Mouse (Mus musculus) neural tube, embryonic 13.5 days (tissue): ENCODE data around the gene Ephb1. TPM values are rescaled to one million over a fixed set of nuclear protein-coding genes. Genes with fewer than 3 reads are reported as not detected.

Experiments
- ATAC-seq: fragments of 200-750 bp; cut with Nextera tagmentation; 2 replicates; pipeline ENCODE4 v1.8.0; 2017; ENCODE audit warnings: low read depth, mild to moderate bottlenecking, moderate TSS enrichment, moderate library complexity
- H3K27ac ChIP-seq: fragments of 300-500 bp; sonication (generic); replicated peaks from 2 replicates; pipeline ENCODE4 v1.5.1; 2015; ENCODE audit warnings: moderate library complexity, mild to moderate bottlenecking, inconsistent platforms
- H3K27me3 ChIP-seq: fragments of 300-500 bp; sonication (generic); 2 replicates; pipeline ENCODE4 v1.6.1; 2015; ENCODE audit warnings: mild to moderate bottlenecking, inconsistent platforms
- H3K36me3 ChIP-seq: fragments of 300-500 bp; sonication (generic); 2 replicates; pipeline ENCODE4 v1.6.1; 2015; ENCODE audit warnings: mild to moderate bottlenecking, inconsistent platforms
- H3K4me1 ChIP-seq: fragments of 300-500 bp; sonication (generic); replicated peaks from 2 replicates; pipeline ENCODE4 v1.6.1; 2015; ENCODE audit warnings: inconsistent platforms
- H3K4me2 ChIP-seq: fragments of 300-500 bp; sonication (generic); 2 replicates; pipeline ENCODE4 v1.6.1; 2015; ENCODE audit warnings: inconsistent platforms, mild to moderate bottlenecking, moderate library complexity
- H3K4me3 ChIP-seq: fragments of 300-500 bp; sonication (generic); 2 replicates; pipeline ENCODE4 v1.5.1; 2015; ENCODE audit warnings: mild to moderate bottlenecking, inconsistent platforms
- H3K9ac ChIP-seq: fragments of 300-500 bp; sonication (generic); 2 replicates; pipeline ENCODE4 v1.6.1; 2015; ENCODE audit warnings: moderate library complexity, mild to moderate bottlenecking, inconsistent platforms
- H3K9me3 ChIP-seq: fragments of 300-500 bp; sonication (generic); 2 replicates; pipeline ENCODE4 v1.6.1; 2016; ENCODE audit warnings: inconsistent platforms
- whole genome bisulfite sequencing: fragments of 180-500 bp; shearing (Covaris S2); methylation state at CpG from one replicate; pipeline ENCODE4 v1.1.7; 2015; 5-methylcytosine and 5-hydroxymethylcytosine counted together
- polyA plus RNA-seq: library from polyadenylated mRNA; unstranded; fragments of >200 nt; fragmentation: Nextera tagmentation; extraction: Ambion mirVana; gene quantifications from 2 replicates; pipeline ENCODE4 v1.2.1, GENCODE M21; 2015

Gene Ephb1
- polyA plus RNA-seq, 1 experiment from 2014 or later, result 33.6 TPM

DNA sequence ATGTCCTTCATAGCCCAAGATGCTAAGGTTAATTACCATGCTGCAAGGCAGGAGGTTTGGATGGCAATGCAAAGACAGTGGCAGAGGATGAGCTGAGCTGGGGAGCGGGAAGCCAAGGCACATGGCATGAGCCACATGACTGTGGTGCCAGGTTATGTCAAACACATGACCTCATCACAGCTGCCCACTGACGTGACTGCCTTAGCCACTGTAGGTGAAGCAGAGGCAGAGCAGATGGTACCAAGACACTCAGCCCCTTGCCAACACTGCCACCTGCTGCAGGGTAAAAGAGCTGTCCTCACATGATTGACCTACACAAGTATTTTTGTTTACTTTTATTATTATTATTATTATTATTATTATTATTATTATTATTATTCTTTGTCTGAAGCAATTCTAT is 348.0 kb downstream of the Ephb1 start:
- no peak overlapping the region for H3K4me2 ChIP-seq

DNA sequence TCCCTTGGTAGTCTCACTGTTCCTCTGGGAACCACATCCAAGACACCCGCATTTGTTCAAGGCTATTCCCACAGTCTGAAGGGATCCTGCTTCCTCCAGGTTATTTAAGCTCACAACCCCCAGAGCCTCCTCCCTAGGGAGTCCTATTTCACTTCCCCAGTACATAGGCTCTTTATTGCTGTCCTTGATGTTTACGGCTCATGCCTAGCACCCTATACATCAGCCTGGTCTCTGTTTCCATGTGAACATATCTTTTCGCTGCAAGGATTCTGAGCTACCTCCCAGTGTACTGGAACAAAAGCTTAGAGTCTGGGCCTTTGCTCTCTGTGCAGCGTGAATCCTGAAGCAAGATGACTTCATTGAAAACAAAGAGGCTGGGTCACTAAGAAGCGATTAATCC is 351.6 kb downstream of the Ephb1 start:
- ATAC-seq, result peak; percentile 36; the same call in 1 of the 2 replicates
- Histone ChIP-seq H3K4me3 (no peak overlapping the region), H3K9ac (no peak overlapping the region), H3K27ac (no peak overlapping the region), H3K27me3 (no peaks in the 10 kb centered on the region), H3K9me3 (no peaks in the 10 kb centered on the region), H3K4me2 (no peak overlapping the region), H3K4me1 (peaks cover 13% of the 10 kb centered on the region), H3K36me3 (peaks cover 8% of the 10 kb centered on the region; the same call in 1 of the 2 replicates)
- WGBS, result 24% methylated on average over 5 of the region's 5 CpGs

More for the DNA sequence above, 348.0 kb downstream of the Ephb1 start:
- no peak overlapping the region for H3K9ac ChIP-seq
- no peaks in the 10 kb centered on the region for H3K36me3 ChIP-seq
- H3K27ac ChIP-seq, result no peak overlapping the region
- no peaks in the 10 kb centered on the region for H3K27me3 ChIP-seq
- WGBS, result 49% methylated on average over 2 of the region's 2 CpGs
- ATAC-seq, result 0 out of 2 replicates have a peak, but pooled peaks have one; percentile 19
- H3K9me3 ChIP-seq, result no peaks in the 10 kb centered on the region
- H3K4me1 ChIP-seq, result peaks cover 13% of the 10 kb centered on the region
- H3K4me3 ChIP-seq, result no peak overlapping the region

DNA sequence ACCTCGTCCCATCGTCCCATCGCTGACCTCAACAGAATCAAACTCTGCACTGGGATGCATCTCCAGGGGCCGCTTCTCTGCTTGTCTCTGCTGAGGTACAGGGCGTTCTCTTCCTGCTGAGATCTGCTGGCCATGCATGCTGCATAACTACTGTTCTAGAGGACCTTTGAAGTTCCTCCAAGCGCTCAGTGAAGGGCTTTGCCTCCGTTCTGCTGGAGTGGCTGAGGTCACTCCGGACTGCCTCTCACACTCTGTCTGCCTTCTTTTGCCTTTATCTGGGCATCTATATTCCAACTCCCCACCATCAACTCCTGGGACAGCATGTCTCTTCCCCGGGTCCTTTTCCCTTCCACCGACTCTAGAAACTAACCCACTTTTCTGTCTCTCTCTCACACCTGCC is 352.3 kb downstream of the Ephb1 start:
- ATAC-seq, result no peak
- Histone ChIP-seq H3K4me3 (no peak overlapping the region), H3K4me2 (no peak overlapping the region), H3K36me3 (peaks cover 8% of the 10 kb centered on the region; the same call in 1 of the 2 replicates), H3K27me3 (no peaks in the 10 kb centered on the region), H3K27ac (no peak overlapping the region), H3K4me1 (peaks cover 13% of the 10 kb centered on the region), H3K9ac (no peak overlapping the region), H3K9me3 (no peaks in the 10 kb centered on the region)
- WGBS, result 93% methylated on average over 10 of the region's 10 CpGs

DNA sequence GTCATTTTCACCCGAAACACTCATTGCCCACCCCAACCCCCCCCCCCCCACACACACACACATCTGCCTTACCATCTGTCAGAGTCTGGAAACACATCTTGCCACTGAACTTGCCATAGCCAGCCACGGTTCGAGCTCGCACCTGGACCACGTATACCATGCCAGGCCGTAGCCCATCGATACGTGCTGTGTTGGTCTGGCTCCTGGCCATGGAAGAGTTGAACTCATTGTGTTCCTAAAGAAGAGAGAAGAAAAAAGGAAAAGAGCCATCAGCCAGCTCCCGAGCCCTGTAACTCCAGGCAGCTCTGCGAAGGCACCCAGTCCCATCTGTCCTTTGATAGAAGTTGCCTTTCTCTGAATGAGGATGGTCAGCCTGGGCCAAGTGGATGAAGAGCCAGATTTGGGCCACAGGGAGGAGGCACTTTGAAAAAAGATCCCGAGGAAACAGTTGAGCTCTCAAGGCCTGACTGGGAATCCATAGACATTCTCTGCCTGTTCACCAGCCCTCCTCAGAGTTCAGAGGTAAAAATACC is 352.8 kb downstream of the Ephb1 start:
- WGBS, result 85% methylated on average over 11 of the region's 11 CpGs
- Histone ChIP-seq H3K27me3 (no peaks in the 10 kb centered on the region), H3K9ac (no peak overlapping the region), H3K4me2 (no peak overlapping the region), H3K9me3 (no peaks in the 10 kb centered on the region), H3K4me3 (no peak overlapping the region), H3K4me1 (peaks cover 13% of the 10 kb centered on the region), H3K27ac (no peak overlapping the region), H3K36me3 (peaks cover 8% of the 10 kb centered on the region; the same call in 1 of the 2 replicates)
- ATAC-seq, result no peak

DNA sequence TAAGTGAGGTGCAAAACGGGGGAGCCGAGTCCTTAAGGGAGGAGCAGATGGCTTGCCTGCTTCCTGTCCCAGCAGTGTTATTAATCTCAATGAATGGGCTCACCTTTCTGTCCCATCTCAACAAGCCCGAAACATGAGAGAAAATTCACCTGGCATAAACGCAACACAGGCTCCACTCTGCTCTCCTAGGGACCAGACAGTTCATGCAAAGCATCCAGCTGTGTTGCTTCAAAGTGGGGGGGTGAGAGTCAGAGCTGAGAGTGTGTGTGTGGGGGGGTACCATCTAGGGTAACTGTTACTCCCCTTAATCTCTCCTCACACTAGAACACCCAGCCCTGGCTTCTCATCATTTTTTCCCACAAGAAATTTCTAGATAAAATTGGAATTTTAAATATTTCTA is 354.8 kb downstream of the Ephb1 start:
- H3K4me2 ChIP-seq, result no peak overlapping the region
- WGBS, result 50% methylated on average over 4 of the region's 4 CpGs
- H3K27ac ChIP-seq, result no peak overlapping the region
- H3K36me3 ChIP-seq, result peaks cover 8% of the 10 kb centered on the region; the same call in 1 of the 2 replicates
- H3K27me3 ChIP-seq, result no peaks in the 10 kb centered on the region
- H3K4me1 ChIP-seq, result peaks cover 7% of the 10 kb centered on the region
- H3K4me3 ChIP-seq, result no peak overlapping the region
- no peak for ATAC-seq
- H3K9me3 ChIP-seq, result no peaks in the 10 kb centered on the region
- no peak overlapping the region for H3K9ac ChIP-seq

DNA sequence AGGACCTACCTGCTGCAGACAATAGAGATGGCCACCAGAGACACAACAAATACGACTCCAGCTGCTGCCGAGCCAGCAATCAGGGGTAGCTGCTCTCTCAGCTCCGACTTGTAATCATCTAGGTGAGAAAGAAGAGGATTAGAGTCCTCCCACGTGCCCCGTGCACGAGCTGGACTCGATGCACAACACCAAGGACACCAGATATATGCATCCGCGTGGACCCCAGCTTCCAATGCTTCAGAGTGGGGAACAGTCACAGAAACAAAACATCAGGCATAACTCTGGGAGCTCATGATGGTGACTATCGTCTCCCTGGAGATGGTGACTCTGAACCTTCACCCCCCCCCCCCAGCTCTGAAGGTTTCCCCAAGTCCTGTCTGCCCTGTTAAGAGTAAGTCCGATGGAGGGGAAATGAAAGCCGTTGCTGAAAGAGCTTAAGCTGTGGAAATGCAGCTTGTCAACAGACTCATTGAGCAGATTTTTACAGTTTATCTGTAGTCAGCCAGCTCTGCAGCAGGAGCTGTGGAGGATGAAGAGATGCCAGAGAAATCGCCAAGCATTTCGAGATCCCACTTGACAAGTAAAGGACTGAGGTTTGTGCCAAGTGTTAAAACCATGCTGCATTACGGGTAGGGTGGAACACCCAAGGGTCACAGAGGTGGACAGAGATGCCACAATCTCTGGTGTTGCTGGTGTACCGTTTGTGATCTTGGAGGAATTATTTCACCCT is 357.6 kb downstream of the Ephb1 start:
- WGBS, result 78% methylated on average over 16 of the region's 16 CpGs
- Histone ChIP-seq H3K9ac (no peak overlapping the region), H3K4me3 (no peak overlapping the region), H3K4me2 (no peak overlapping the region), H3K36me3 (peaks cover 8% of the 10 kb centered on the region; the same call in 1 of the 2 replicates), H3K4me1 (no peaks in the 10 kb centered on the region), H3K27ac (no peak overlapping the region), H3K27me3 (no peaks in the 10 kb centered on the region), H3K9me3 (no peaks in the 10 kb centered on the region)
- ATAC-seq, result no peak

DNA sequence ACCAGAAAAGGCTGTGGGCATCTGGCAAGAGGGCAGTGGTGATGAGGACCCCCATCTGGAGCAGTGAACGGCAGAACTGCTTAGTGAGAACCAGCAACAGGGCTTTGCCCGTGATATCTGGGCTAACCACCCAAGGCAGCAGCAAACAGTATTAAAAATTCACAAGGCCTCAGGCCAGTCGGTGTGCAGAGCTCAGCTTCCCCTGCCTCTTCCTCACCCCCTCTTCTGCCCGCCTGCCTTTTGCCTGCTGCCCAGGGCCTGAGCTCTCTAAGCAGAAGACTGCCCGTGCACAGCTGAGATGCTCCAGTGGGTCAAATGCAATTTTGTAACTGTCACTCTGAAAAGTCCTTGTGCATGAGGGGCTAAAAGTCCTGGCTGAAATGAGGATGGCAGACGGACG is 358.3 kb downstream of the Ephb1 start:
- WGBS, result 80% methylated on average over 7 of the region's 7 CpGs
- Histone ChIP-seq H3K4me1 (no peaks in the 10 kb centered on the region), H3K27me3 (no peaks in the 10 kb centered on the region), H3K4me3 (no peak overlapping the region), H3K4me2 (no peak overlapping the region), H3K27ac (no peak overlapping the region), H3K36me3 (peaks cover 14% of the 10 kb centered on the region), H3K9ac (no peak overlapping the region), H3K9me3 (no peaks in the 10 kb centered on the region)
- no peak for ATAC-seq

DNA sequence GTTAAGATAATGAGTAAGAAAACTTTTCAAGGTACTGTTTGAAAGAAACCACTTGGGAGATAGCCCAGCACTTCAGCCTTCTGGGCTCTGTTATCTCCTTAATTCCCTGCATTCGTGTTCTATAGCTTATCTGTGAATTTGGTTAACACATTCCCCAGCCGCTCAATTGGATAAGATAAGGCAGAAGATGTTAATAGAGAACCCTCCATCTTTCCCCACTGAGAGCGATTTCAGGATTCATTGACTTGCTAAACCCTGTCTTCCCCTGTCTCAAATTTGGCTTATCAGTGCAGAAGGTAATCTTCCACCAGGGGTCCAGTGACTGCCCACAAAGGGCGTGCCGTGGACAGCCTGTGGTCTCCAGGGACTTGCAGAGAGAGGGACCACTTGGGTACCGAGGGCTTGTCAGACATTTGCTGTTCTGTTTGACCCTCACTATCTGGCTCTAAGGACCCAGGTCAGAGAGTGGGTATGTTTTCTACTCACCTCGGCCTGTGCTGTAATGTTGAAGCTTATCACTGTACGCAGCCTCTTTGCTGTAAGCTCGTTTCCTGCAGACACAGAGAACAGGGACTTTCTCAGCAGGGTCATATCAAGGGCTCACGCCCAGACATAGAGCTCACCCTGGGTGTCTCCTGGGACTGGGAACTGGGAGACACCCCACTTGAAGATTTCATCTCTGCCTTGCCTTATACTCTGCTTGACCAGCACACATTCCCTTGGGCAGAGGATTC is 358.9 kb downstream of the Ephb1 start:
- no peaks in the 10 kb centered on the region for H3K27me3 ChIP-seq
- no peaks in the 10 kb centered on the region for H3K4me1 ChIP-seq
- no peak overlapping the region for H3K9ac ChIP-seq
- H3K9me3 ChIP-seq, result no peaks in the 10 kb centered on the region
- no peak for ATAC-seq
- H3K4me3 ChIP-seq, result no peak overlapping the region
- WGBS, result 87% methylated on average over 10 of the region's 10 CpGs
- H3K27ac ChIP-seq, result no peak overlapping the region
- H3K36me3 ChIP-seq, result peaks cover 10% of the 10 kb centered on the region; the same call in 1 of the 2 replicates
- no peak overlapping the region for H3K4me2 ChIP-seq

DNA sequence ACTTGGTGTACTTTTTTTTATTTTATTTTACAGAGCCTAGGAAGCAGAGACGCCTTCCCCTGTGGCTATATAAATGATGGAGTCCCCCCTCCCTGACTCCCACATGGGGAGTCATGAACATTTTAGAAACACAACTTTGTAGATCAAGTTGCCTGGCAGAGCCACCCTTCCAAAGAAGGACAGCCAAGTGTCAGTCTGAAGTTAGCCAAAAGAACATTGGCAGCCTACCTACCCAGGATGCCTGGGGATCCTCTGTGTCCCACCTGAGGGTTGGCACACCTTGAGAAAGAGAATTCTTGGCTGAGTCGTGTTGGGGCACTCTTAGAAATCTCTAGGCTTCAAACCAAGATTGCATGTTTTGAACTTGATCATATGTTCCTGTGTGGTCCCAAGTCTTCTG is 360.4 kb downstream of the Ephb1 start:
- Histone ChIP-seq H3K36me3 (peaks cover 7% of the 10 kb centered on the region; the same call in 1 of the 2 replicates), H3K4me3 (no peak overlapping the region), H3K9me3 (no peaks in the 10 kb centered on the region), H3K27me3 (no peaks in the 10 kb centered on the region), H3K27ac (no peak overlapping the region), H3K4me2 (no peak overlapping the region), H3K4me1 (peaks cover 4% of the 10 kb centered on the region; the same call in 1 of the 2 replicates), H3K9ac (no peak overlapping the region)
- ATAC-seq, result no peak
- WGBS, result 90% methylated on average over 2 of the region's 2 CpGs

DNA sequence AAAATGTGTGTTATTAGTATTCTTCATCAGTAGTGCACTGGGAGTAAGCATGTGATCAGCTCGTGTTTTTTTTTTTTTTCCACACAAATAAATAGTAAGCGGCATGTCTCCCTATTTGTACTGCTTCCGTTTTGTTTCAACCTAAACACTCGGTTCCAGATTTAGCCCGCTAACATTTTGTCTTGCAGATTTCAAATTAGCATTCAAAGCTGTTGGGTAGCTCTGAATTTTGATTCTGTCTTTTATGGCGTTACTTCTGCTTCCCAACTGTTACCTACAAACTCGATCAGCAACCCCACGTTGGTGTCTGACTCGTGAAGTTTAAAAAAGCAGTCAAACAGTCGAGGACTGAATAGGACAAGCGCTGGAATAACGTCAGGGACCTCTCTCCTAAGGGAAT is 363.7 kb downstream of the Ephb1 start:
- Histone ChIP-seq H3K9me3 (no peaks in the 10 kb centered on the region), H3K4me1 (peaks cover 20% of the 10 kb centered on the region), H3K27me3 (no peaks in the 10 kb centered on the region), H3K4me2 (no peak overlapping the region), H3K27ac (no peak overlapping the region), H3K9ac (no peak overlapping the region), H3K36me3 (peaks cover 7% of the 10 kb centered on the region; the same call in 1 of the 2 replicates), H3K4me3 (no peak overlapping the region)
- no peak for ATAC-seq
- 79% methylated on average over 12 of the region's 12 CpGs for WGBS

DNA sequence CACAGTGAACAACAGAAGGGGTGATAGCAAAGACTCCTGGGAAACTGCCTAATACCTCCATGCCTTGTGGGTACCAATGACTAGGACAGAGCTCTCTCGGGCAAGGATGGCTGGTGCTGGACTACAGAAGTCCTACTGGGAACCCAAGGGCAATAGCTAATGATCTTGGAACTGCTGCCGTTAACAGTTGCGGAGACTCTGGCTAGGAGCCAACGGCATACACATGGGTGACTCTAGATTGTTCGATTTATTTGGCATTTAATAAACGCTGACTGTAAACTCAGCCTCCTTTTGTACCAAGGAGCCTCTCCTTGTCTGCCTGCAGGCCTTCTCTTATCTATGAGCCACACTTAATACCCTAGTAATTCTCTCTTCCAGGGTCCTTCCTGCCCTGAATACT is 364.5 kb downstream of the Ephb1 start:
- 62% methylated on average over 6 of the region's 6 CpGs for WGBS
- ATAC-seq, result no peak
- no peak overlapping the region for H3K9ac ChIP-seq

DNA sequence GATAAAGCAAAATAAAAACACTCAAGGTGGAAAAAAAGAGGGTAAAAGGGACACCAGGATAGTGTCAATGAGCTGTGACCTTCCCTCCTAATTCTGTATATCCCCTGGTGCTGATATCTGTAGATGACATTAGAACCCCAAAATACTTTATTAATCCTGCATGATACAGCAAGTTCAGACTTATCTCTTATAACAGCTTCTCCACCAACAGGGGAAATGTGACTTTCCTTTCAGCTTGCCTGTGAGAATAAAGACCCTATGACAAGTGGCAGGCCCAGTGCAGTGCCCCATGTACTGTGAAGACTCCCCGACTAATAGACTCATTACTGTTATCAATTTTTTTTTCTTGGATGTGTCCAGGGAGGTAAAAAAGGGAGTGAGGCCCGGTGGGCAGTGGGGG is 367.6 kb downstream of the Ephb1 start:
- H3K27me3 ChIP-seq, result no peaks in the 10 kb centered on the region
- H3K4me2 ChIP-seq, result no peak overlapping the region
- no peak overlapping the region for H3K4me3 ChIP-seq
- peaks cover 11% of the 10 kb centered on the region; the same call in 1 of the 2 replicates for H3K36me3 ChIP-seq
- H3K27ac ChIP-seq, result no peak overlapping the region
- peaks cover 28% of the 10 kb centered on the region for H3K4me1 ChIP-seq
- 69% methylated on average over 2 of the region's 2 CpGs for WGBS
- ATAC-seq, result no peak
- no peaks in the 10 kb centered on the region for H3K9me3 ChIP-seq
- H3K9ac ChIP-seq, result no peak overlapping the region

More for the DNA sequence above, 364.5 kb downstream of the Ephb1 start:
- H3K4me2 ChIP-seq, result no peak overlapping the region
- peaks cover 7% of the 10 kb centered on the region; the same call in 1 of the 2 replicates for H3K36me3 ChIP-seq
- no peak overlapping the region for H3K4me3 ChIP-seq
- no peaks in the 10 kb centered on the region for H3K27me3 ChIP-seq
- H3K27ac ChIP-seq, result no peak overlapping the region
- no peaks in the 10 kb centered on the region for H3K9me3 ChIP-seq
- peaks cover 20% of the 10 kb centered on the region for H3K4me1 ChIP-seq
